Mouse (Mus musculus) lung, postnatal 0 days (tissue): Measurements from ENCODE around the gene Serpinb6c. TPM values are rescaled to one million over a fixed set of nuclear protein-coding genes. Genes with fewer than 3 reads are reported as not detected.
"Not testable (repeated sequence)": the region's sequence is repeated elsewhere in the genome, so short reads cannot be mapped to it uniquely, and the experiment has no call there.

Experiments
- ATAC-seq: fragments of 200-750 bp; cut with Nextera tagmentation; 2 replicates; pipeline ENCODE4 v1.8.0; 2017; ENCODE audit warnings: moderate library complexity
- DNase-seq: peaks from one replicate; pipeline ENCODE4 v3.0.0-alpha.2; 2016; ENCODE audit warnings: low spot score
- H3K27ac ChIP-seq: fragments of 300-500 bp; sonication (generic); 2 replicates; pipeline ENCODE4 v1.5.1; 2014; ENCODE audit warnings: antibody characterized with exemption, mild to moderate bottlenecking, low read length, mixed read lengths
- H3K27me3 ChIP-seq: fragments of 300-500 bp; sonication (generic); replicated peaks from 2 replicates; pipeline ENCODE4 v1.6.1; 2014; ENCODE audit warnings: low read length, mixed read lengths; ENCODE audit not compliant: insufficient read depth
- H3K36me3 ChIP-seq: fragments of 300-500 bp; sonication (generic); 2 replicates; pipeline ENCODE4 v1.6.1; 2014; ENCODE audit warnings: low read length, mixed read lengths; ENCODE audit not compliant: insufficient read depth
- H3K4me1 ChIP-seq: fragments of 300-500 bp; sonication (generic); 2 replicates; pipeline ENCODE4 v1.6.1; 2014; ENCODE audit warnings: antibody characterized with exemption, low read depth, low read length, mixed read lengths; ENCODE audit not compliant: insufficient read depth
- H3K4me2 ChIP-seq: fragments of 300-500 bp; sonication (generic); replicated peaks from 2 replicates; pipeline ENCODE4 v1.6.1; 2014; ENCODE audit warnings: low read depth, mild to moderate bottlenecking, low read length, moderate library complexity, mixed read lengths
- H3K4me3 ChIP-seq: fragments of 300-500 bp; sonication (generic); 2 replicates; pipeline ENCODE4 v1.5.1; 2014; ENCODE audit warnings: low read depth, low read length
- H3K9ac ChIP-seq: fragments of 300-500 bp; sonication (generic); replicated peaks from 2 replicates; pipeline ENCODE4 v1.6.1; 2014; ENCODE audit warnings: low read depth, mild to moderate bottlenecking
- H3K9me3 ChIP-seq: fragments of 300-500 bp; sonication (generic); 2 replicates; pipeline ENCODE4 v1.6.1; 2016; ENCODE audit warnings: low read length, mixed read lengths
- CTCF ChIP-seq: IDR thresholded peaks from 2 replicates; pipeline ENCODE4 v1.5.1; 2016; ENCODE audit warnings: antibody characterized with exemption, mild to moderate bottlenecking
- EP300 ChIP-seq: IDR thresholded peaks from 2 replicates; pipeline ENCODE4 v1.6.1; 2016; ENCODE audit warnings: antibody characterized with exemption, mild to moderate bottlenecking, control low read depth
- WGBS: fragments of 180-500 bp; shearing (Covaris S2); extraction: QIAGEN DNeasy Blood & Tissue Kit; methylation state at CpG from one replicate; pipeline ENCODE4 v1.1.7; 2014; 5-methylcytosine and 5-hydroxymethylcytosine counted together
- polyA plus RNA-seq: library from polyadenylated mRNA; unstranded; fragments of >200 nt; fragmentation: Nextera tagmentation; extraction: Ambion mirVana; gene quantifications from 2 replicates; pipeline ENCODE4 v1.2.1, GENCODE M21; 2015

Serpinb6c gene
- not detected in 2 replicates for polyA plus RNA-seq

DNA sequence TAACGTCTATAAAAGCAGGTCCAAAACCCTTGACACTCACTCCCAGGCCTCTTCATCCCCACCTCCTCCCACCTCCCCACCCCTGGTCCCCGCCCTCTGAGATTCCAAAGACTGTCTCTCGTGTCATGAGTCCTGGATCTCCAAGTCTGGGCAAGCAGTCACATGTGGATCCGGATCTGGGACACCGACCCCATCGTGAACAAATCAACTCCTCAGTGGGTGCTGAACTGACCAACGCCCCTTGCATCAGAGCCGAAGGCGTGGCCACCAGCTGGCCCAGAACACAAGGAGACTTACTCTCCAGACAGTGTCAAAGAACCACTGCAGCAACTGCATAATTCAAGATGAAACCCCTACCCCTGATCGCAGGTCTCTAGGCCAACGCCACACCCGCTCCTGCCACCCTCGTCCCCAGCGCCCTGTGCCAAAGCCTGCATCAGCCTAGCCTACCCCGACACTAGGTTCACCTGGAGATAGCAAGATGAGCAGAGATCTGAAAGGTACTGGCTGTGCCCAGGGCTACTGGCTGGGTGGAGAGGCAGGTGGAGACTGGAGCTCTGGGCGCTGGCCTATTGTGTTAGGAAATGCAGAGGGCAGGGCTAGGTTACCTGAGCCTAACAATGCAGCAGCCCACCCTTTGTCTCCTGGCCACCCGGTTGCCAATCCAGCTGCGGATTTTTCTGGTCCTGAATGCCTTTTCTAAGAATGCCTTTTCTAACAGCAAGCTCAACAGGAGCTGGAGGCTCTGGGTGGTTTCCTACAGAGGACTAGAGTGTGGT, at the start of gene Serpinb6c:
Gene Serpinb6c (minus strand): TSS at position 533 of the 779 bp plus-strand sequence.
- Histone ChIP-seq H3K27me3 (no peaks in the 10 kb centered on the region; the same call in 1 of the 2 replicates), H3K4me2 (no peak within 1 kb of the TSS), H3K9me3 (no peaks in the 10 kb centered on the region), H3K4me1 (no peaks in the 10 kb centered on the region), H3K27ac (no peak within 1 kb of the TSS), H3K9ac (no peak within 1 kb of the TSS), H3K4me3 (no peak within 1 kb of the TSS), H3K36me3 (no peaks in the 10 kb centered on the region)
- 69% methylated on average over 18 of the region's 18 CpGs for WGBS
- ATAC-seq (no peak), DNase-seq (no peak)
- TF ChIP-seq CTCF (no peak), EP300 (no peak)

DNA sequence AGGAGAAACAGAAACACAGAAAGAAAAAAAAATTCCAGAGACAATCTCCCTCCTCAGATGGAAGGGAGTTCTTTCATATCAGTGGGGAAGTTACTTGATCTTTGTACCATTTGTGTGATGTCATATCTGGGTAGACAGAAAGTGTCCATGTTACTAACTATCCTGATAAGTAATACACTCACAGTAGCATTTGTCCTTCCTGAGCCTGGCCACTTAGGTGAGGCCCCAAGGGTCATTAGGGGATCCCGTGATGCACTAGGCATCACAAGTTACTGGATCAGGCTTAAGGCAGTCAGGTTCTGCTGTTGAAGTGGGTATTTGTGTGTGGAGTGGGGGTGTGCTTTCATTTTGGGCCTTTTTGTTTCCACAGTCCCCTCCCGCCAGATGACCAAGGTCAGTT, 47.4 kb upstream of the Serpinb6c start:
- Histone ChIP-seq H3K9ac (no peak overlapping the region), H3K9me3 (no peaks in the 10 kb centered on the region), H3K36me3 (no peaks in the 10 kb centered on the region), H3K4me1 (no peaks in the 10 kb centered on the region), H3K27me3 (no peaks in the 10 kb centered on the region), H3K4me3 (no peak overlapping the region), H3K27ac (no peak overlapping the region), H3K4me2 (no peak overlapping the region)
- TF ChIP-seq EP300 (no peak), CTCF (no peak)
- no peak for DNase-seq
- WGBS: 72% methylated on average over 2 of the region's 2 CpGs
- no peak for ATAC-seq

GRCm38 (mm10) chr13:33952075-33952449, 46.6 kb upstream of the Serpinb6c start:
- H3K36me3 ChIP-seq: no peaks in the 10 kb centered on the region
- H3K4me3 ChIP-seq: no peak overlapping the region
- H3K4me2 ChIP-seq: no peak overlapping the region
- no peak overlapping the region for H3K9ac ChIP-seq
- H3K9me3 ChIP-seq: no peaks in the 10 kb centered on the region
- H3K4me1 ChIP-seq: no peaks in the 10 kb centered on the region
- ATAC-seq (0 out of 2 replicates have a peak, but pooled peaks have one; percentile 17), DNase-seq (no peak)
- 42% methylated on average over 1 of the region's 1 CpGs for WGBS
- no peak overlapping the region for H3K27ac ChIP-seq
- no peaks in the 10 kb centered on the region for H3K27me3 ChIP-seq
- TF ChIP-seq EP300 (no peak), CTCF (no peak)

- Histone ChIP-seq H3K27ac (no peak overlapping the region), H3K36me3 (no peaks in the 10 kb centered on the region), H3K4me2 (no peak overlapping the region), H3K9me3 (no peaks in the 10 kb centered on the region), H3K9ac (no peak overlapping the region), H3K4me3 (no peak overlapping the region), H3K4me1 (no peaks in the 10 kb centered on the region), H3K27me3 (no peaks in the 10 kb centered on the region)
- ATAC-seq: no peak
- no peak for DNase-seq
- WGBS: 91% methylated on average over 4 of the region's 4 CpGs
- TF ChIP-seq CTCF (no peak), EP300 (no peak)
These were observed 46.0 kb upstream of the Serpinb6c start for GRCm38 (mm10) chr13:33951308-33952074.

GRCm38 (mm10) chr13:33942212-33942779, 36.8 kb upstream of the Serpinb6c start:
- WGBS: 37% methylated on average over 4 of the region's 4 CpGs
- DNase-seq (no peak), ATAC-seq (no peak)
- Histone ChIP-seq H3K4me3 (no peak overlapping the region), H3K4me2 (no peak overlapping the region), H3K9me3 (no peaks in the 10 kb centered on the region), H3K36me3 (no peaks in the 10 kb centered on the region), H3K27ac (no peak overlapping the region), H3K9ac (no peak overlapping the region), H3K4me1 (no peaks in the 10 kb centered on the region), H3K27me3 (no peaks in the 10 kb centered on the region)
- TF ChIP-seq CTCF (peak; percentile 65), EP300 (no peak)

- Histone ChIP-seq H3K4me1 (0 out of 2 replicates have a peak, but pooled peaks cover 2% of the 10 kb centered on the region), H3K27me3 (no peaks in the 10 kb centered on the region), H3K36me3 (no peaks in the 10 kb centered on the region), H3K9ac (no peak overlapping the region), H3K4me2 (no peak overlapping the region), H3K27ac (no peak overlapping the region), H3K4me3 (no peak overlapping the region), H3K9me3 (no peaks in the 10 kb centered on the region)
- no peak for ATAC-seq
- no peak for DNase-seq
- TF ChIP-seq EP300 (no peak), CTCF (no peak)
- 83% methylated on average over 5 of the region's 5 CpGs for WGBS
These were observed 35.8 kb upstream of the Serpinb6c start for GRCm38 (mm10) chr13:33941288-33941808.

- not testable (repeated sequence) for H3K9me3 ChIP-seq, H3K9ac ChIP-seq, H3K27ac ChIP-seq, ATAC-seq, H3K36me3 ChIP-seq, H3K27me3 ChIP-seq, H3K4me2 ChIP-seq, H3K4me3 ChIP-seq, DNase-seq
- H3K4me1 ChIP-seq: peaks cover 11% of the 10 kb centered on the region; the same call in 1 of the 2 replicates
These were observed 32.1 kb upstream of the Serpinb6c start for GRCm38 (mm10) chr13:33937587-33937986.
